Mouse (Mus musculus) forebrain, embryonic 14.5 days (tissue): ENCODE data around the gene Mrpl12. TPM values are rescaled to one million over a fixed set of nuclear protein-coding genes. Genes with fewer than 3 reads are reported as not detected.

Source experiments
- ATAC-seq: fragments of 200-750 bp; cut with Nextera tagmentation; 2 replicates; pipeline ENCODE4 v1.8.0; 2017; ENCODE audit warnings: mild to moderate bottlenecking, moderate library complexity
- DNase-seq: peaks from one replicate; pipeline ENCODE4 v3.0.0-alpha.2; 2015; ENCODE audit warnings: low spot score
- H3K27ac ChIP-seq: fragments of 300-500 bp; sonication (generic); 2 replicates; pipeline ENCODE4 v1.5.1; 2014; ENCODE audit warnings: low read depth, mild to moderate bottlenecking, control low read depth, low read length, moderate library complexity
- H3K27me3 ChIP-seq: fragments of 300-500 bp; sonication (generic); replicated peaks from 2 replicates; pipeline ENCODE4 v1.6.1; 2014; ENCODE audit warnings: low read length, control low read depth, mixed read lengths; ENCODE audit not compliant: control insufficient read depth, insufficient read depth
- H3K36me3 ChIP-seq: fragments of 300-500 bp; sonication (generic); 2 replicates; pipeline ENCODE4 v1.6.1; 2014; ENCODE audit warnings: low read length, control low read depth; ENCODE audit not compliant: control insufficient read depth, insufficient read depth
- H3K4me1 ChIP-seq: fragments of 300-500 bp; sonication (generic); 2 replicates; pipeline ENCODE4 v1.6.1; 2014; ENCODE audit warnings: antibody characterized with exemption, low read length, control low read depth; ENCODE audit not compliant: control insufficient read depth, insufficient read depth
- H3K4me2 ChIP-seq: fragments of 300-500 bp; sonication (generic); 2 replicates; pipeline ENCODE4 v1.6.1; 2014; ENCODE audit warnings: mild to moderate bottlenecking, control low read depth, low read length
- H3K4me3 ChIP-seq: fragments of 300-500 bp; sonication (generic); 2 replicates; pipeline ENCODE4 v1.5.1; 2014; ENCODE audit warnings: low read depth, low read length, control low read depth
- H3K9ac ChIP-seq: fragments of 300-500 bp; sonication (generic); 2 replicates; pipeline ENCODE4 v1.6.1; 2014; ENCODE audit warnings: mild to moderate bottlenecking, low read length, control low read depth, moderate library complexity
- H3K9me3 ChIP-seq: fragments of 300-500 bp; sonication (generic); replicated peaks from 2 replicates; pipeline ENCODE4 v1.6.1; 2016; ENCODE audit warnings: low read length, control low read depth, mixed read lengths; ENCODE audit not compliant: control insufficient read depth
- WGBS: fragments of 180-500 bp; shearing (Covaris S2); extraction: QIAGEN DNeasy Blood & Tissue Kit; methylation state at CpG from one replicate; pipeline ENCODE4 v1.1.7; 2014; 5-methylcytosine and 5-hydroxymethylcytosine counted together
- polyA plus RNA-seq: library from polyadenylated mRNA; unstranded; fragments of >200 nt; fragmentation: Nextera tagmentation; extraction: Ambion mirVana; gene quantifications from 2 replicates; pipeline ENCODE4 v1.2.1, GENCODE M21; 2014

Mrpl12 gene
- polyA plus RNA-seq, 1 experiment from 2014 or later, result 155 TPM

- H3K27ac ChIP-seq, result no peak overlapping the region
- no peak overlapping the region for H3K4me3 ChIP-seq
- H3K4me2 ChIP-seq, result no peak overlapping the region
- no peaks in the 10 kb centered on the region for H3K9me3 ChIP-seq
- H3K4me1 ChIP-seq, result 0 out of 2 replicates have a peak, but pooled peaks cover 2% of the 10 kb centered on the region
- ATAC-seq (no peak), DNase-seq (no peak)
- no peaks in the 10 kb centered on the region for H3K36me3 ChIP-seq
- H3K9ac ChIP-seq, result no peak overlapping the region
- peaks cover 47% of the 10 kb centered on the region for H3K27me3 ChIP-seq
- 29% methylated on average over 9 of the region's 9 CpGs for WGBS
These were observed 47.2 kb downstream of the Mrpl12 start for GRCm38 (mm10) chr11:120531646-120532045.

GRCm38 (mm10) chr11:120534093-120534492 lies 49.7 kb downstream of the Mrpl12 start:
- no peaks in the 10 kb centered on the region for H3K9me3 ChIP-seq
- H3K4me1 ChIP-seq, result peaks cover 2% of the 10 kb centered on the region; the same call in 1 of the 2 replicates
- no peak overlapping the region for H3K27ac ChIP-seq
- H3K27me3 ChIP-seq, result peaks cover 38% of the 10 kb centered on the region
- no peak overlapping the region for H3K4me3 ChIP-seq
- no peak overlapping the region for H3K4me2 ChIP-seq
- no peak overlapping the region for H3K9ac ChIP-seq
- DNase-seq, result no peak
- 86% methylated on average over 8 of the region's 8 CpGs for WGBS
- no peaks in the 10 kb centered on the region for H3K36me3 ChIP-seq
- no peak for ATAC-seq

- WGBS, result 76% methylated on average over 3 of the region's 3 CpGs
- H3K4me2 ChIP-seq, result no peak overlapping the region
- H3K4me3 ChIP-seq, result no peak overlapping the region
- no peaks in the 10 kb centered on the region for H3K9me3 ChIP-seq
- no peak for ATAC-seq
- H3K27me3 ChIP-seq, result peaks cover 28% of the 10 kb centered on the region
- no peak overlapping the region for H3K9ac ChIP-seq
- no peak for DNase-seq
- peaks cover 2% of the 10 kb centered on the region; the same call in 1 of the 2 replicates for H3K4me1 ChIP-seq
- no peak overlapping the region for H3K27ac ChIP-seq
- no peaks in the 10 kb centered on the region for H3K36me3 ChIP-seq
These were observed 50.7 kb downstream of the Mrpl12 start for GRCm38 (mm10) chr11:120535145-120535544.

GRCm38 (mm10) chr11:120535804-120536203 lies 51.4 kb downstream of the Mrpl12 start:
- Histone ChIP-seq H3K27me3 (peaks cover 21% of the 10 kb centered on the region), H3K4me2 (no peak overlapping the region), H3K36me3 (no peaks in the 10 kb centered on the region), H3K4me1 (no peaks in the 10 kb centered on the region; the same call in 1 of the 2 replicates), H3K9me3 (no peaks in the 10 kb centered on the region), H3K4me3 (no peak overlapping the region), H3K27ac (no peak overlapping the region), H3K9ac (no peak overlapping the region)
- 67% methylated on average over 3 of the region's 3 CpGs for WGBS
- ATAC-seq (no peak), DNase-seq (no peak)

- 88% methylated on average over 3 of the region's 3 CpGs for WGBS
- Histone ChIP-seq H3K4me2 (no peak overlapping the region), H3K9ac (no peak overlapping the region), H3K36me3 (peaks cover 21% of the 10 kb centered on the region), H3K4me1 (no peaks in the 10 kb centered on the region; the same call in 1 of the 2 replicates), H3K27ac (no peak overlapping the region), H3K9me3 (no peaks in the 10 kb centered on the region), H3K27me3 (no peaks in the 10 kb centered on the region), H3K4me3 (no peak overlapping the region)
- ATAC-seq (no peak), DNase-seq (no peak)
These were observed 54.1 kb downstream of the Mrpl12 start for GRCm38 (mm10) chr11:120538485-120538884.

Other genes starting within 250 kb of the Mrpl12 start
- 3,852 and 3,863 TPM in 2 replicates for gene Actg1, start 136.1 kb upstream of the Mrpl12 start, polyA plus RNA-seq
- gene Fscn2, start 123.1 kb upstream of the Mrpl12 start, polyA plus RNA-seq, result 0.75 and 1.4 TPM in 2 replicates
- 51.7 and 71.1 TPM in 2 replicates for gene Faap100, start 105.8 kb upstream of the Mrpl12 start, polyA plus RNA-seq
- gene Nploc4, start 46.9 kb upstream of the Mrpl12 start, polyA plus RNA-seq, result 29.9 and 30.8 TPM in 2 replicates
- gene Tspan10, start 42.0 kb upstream of the Mrpl12 start, polyA plus RNA-seq, result not detected in 2 replicates
- gene Pde6g, start 31.1 kb upstream of the Mrpl12 start, polyA plus RNA-seq, result not detected in 2 replicates
- 11.6 and 15.3 TPM in 2 replicates for gene Oxld1, start 26.5 kb upstream of the Mrpl12 start, polyA plus RNA-seq
- gene Ccdc137, start 26.5 kb upstream of the Mrpl12 start, polyA plus RNA-seq, result 18.6 and 18.8 TPM in 2 replicates
- gene Arl16, start 17.0 kb upstream of the Mrpl12 start, polyA plus RNA-seq, result 37.4 and 43.9 TPM in 2 replicates
- 29.7 and 31.6 TPM in 2 replicates for gene Slc25a10, start 7.2 kb downstream of the Mrpl12 start, polyA plus RNA-seq
- 0.14 TPM in 1 of 2 replicates, not detected in the other for gene Gcgr, start 46.1 kb downstream of the Mrpl12 start, polyA plus RNA-seq
- gene Mcrip1, start 65.1 kb downstream of the Mrpl12 start, polyA plus RNA-seq, result 291 and 313 TPM in 2 replicates
- gene Ppp1r27, start 66.5 kb downstream of the Mrpl12 start, polyA plus RNA-seq, result not detected in 2 replicates
- gene P4hb, start 88.6 kb downstream of the Mrpl12 start, polyA plus RNA-seq, result 325 and 332 TPM in 2 replicates
- gene Arhgdia, start 97.0 kb downstream of the Mrpl12 start, polyA plus RNA-seq, result 449 and 481 TPM in 2 replicates
- 318 and 352 TPM in 2 replicates for gene Alyref, start 113.8 kb downstream of the Mrpl12 start, polyA plus RNA-seq
- 237 and 281 TPM in 2 replicates for gene Anapc11, start 113.8 kb downstream of the Mrpl12 start, polyA plus RNA-seq
- gene Npb, start 123.9 kb downstream of the Mrpl12 start, polyA plus RNA-seq, result 0.46 and 0.98 TPM in 2 replicates
- 113 and 134 TPM in 2 replicates for gene Pcyt2, start 133.3 kb downstream of the Mrpl12 start, polyA plus RNA-seq
- gene Sirt7, start 140.6 kb downstream of the Mrpl12 start, polyA plus RNA-seq, result 30.4 and 40.8 TPM in 2 replicates
- gene Mafg, start 149.0 kb downstream of the Mrpl12 start, polyA plus RNA-seq, result 20.0 and 23.6 TPM in 2 replicates
- 33.6 and 33.9 TPM in 2 replicates for gene Pycr1, start 159.2 kb downstream of the Mrpl12 start, polyA plus RNA-seq
- 0.38 and 0.48 TPM in 2 replicates for gene Myadml2, start 163.5 kb downstream of the Mrpl12 start, polyA plus RNA-seq
- gene Notum, start 176.6 kb downstream of the Mrpl12 start, polyA plus RNA-seq, result 0.36 and 0.61 TPM in 2 replicates
- 129 TPM in 2 replicates for gene Aspscr1, start 188.4 kb downstream of the Mrpl12 start, polyA plus RNA-seq
- 108 and 140 TPM in 2 replicates for gene Cenpx, start 229.1 kb downstream of the Mrpl12 start, polyA plus RNA-seq
- gene Lrrc45, start 229.3 kb downstream of the Mrpl12 start, polyA plus RNA-seq, result 39.0 and 59.5 TPM in 2 replicates
- 110 and 119 TPM in 2 replicates for gene Rac3, start 236.9 kb downstream of the Mrpl12 start, polyA plus RNA-seq
- 11.2 and 13.7 TPM in 2 replicates for gene Dcxr, start 242.7 kb downstream of the Mrpl12 start, polyA plus RNA-seq
- gene Cbr2, start 247.5 kb downstream of the Mrpl12 start, polyA plus RNA-seq, result 0.98 and 1.1 TPM in 2 replicates